Mouse (Mus musculus) heart, adult 10 weeks (tissue): ENCODE data around the gene Arpc5l. TPM values are rescaled to one million over a fixed set of nuclear protein-coding genes. Genes with fewer than 3 reads are reported as not detected.

Experiments used
- polyA plus RNA-seq: library from polyadenylated mRNA; stranded (reverse); fragments of 350-450 nt; fragmentation: Illumina TruSeq; extraction: RNeasy Lipid Tissue Mini Kit (QIAGEN cat#74804); gene quantifications from one replicate; pipeline ENCODE4 v1.2.3, GENCODE M21; 2014; ENCODE audit warnings: low read depth, low replicate concordance

Gene Arpc5l
- 97.2 TPM for polyA plus RNA-seq

GRCm38 (mm10) chr2:39004880-39005435, at the start of gene Arpc5l:
Arpc5l (plus strand) TSS chr2:39005348.

GRCm38 (mm10) chr2:38997386-38998374, 7.5 kb upstream of the Arpc5l start, which contains the start of gene Wdr38:
Wdr38 (plus strand) TSS chr2:38997476.

GRCm38 (mm10) chr2:39005574-39006079, 479 bp downstream of the Arpc5l start, which contains the start of gene Rpl35:
Rpl35 (minus strand) TSS chr2:39005624.

Other genes with a start within 250 kb of the Arpc5l start
- 0.94 TPM for gene Nr6a1, start 77.7 kb upstream of the Arpc5l start, polyA plus RNA-seq
- gene Olfml2a, start 73.4 kb upstream of the Arpc5l start, polyA plus RNA-seq = 4.4 TPM
- gene Wdr38, start 7.9 kb upstream of the Arpc5l start, polyA plus RNA-seq = 0.16 TPM
- gene Rpl35, start 276 bp downstream of the Arpc5l start, polyA plus RNA-seq = 322 TPM
- 18.6 TPM for gene Golga1, start 60.2 kb downstream of the Arpc5l start, polyA plus RNA-seq
- 3.5 TPM for gene Scai, start 185.4 kb downstream of the Arpc5l start, polyA plus RNA-seq
- gene Ppp6c, start 221.1 kb downstream of the Arpc5l start, polyA plus RNA-seq = 36.4 TPM